Mouse (Mus musculus): ENCODE results near the gene B4galt1. TPM values are rescaled to one million over a fixed set of nuclear protein-coding genes. Genes with fewer than 3 reads are reported as not detected.

Gene B4galt1
- total RNA-seq, 1 experiment from 2014 or later = 34.7 TPM

DNA sequence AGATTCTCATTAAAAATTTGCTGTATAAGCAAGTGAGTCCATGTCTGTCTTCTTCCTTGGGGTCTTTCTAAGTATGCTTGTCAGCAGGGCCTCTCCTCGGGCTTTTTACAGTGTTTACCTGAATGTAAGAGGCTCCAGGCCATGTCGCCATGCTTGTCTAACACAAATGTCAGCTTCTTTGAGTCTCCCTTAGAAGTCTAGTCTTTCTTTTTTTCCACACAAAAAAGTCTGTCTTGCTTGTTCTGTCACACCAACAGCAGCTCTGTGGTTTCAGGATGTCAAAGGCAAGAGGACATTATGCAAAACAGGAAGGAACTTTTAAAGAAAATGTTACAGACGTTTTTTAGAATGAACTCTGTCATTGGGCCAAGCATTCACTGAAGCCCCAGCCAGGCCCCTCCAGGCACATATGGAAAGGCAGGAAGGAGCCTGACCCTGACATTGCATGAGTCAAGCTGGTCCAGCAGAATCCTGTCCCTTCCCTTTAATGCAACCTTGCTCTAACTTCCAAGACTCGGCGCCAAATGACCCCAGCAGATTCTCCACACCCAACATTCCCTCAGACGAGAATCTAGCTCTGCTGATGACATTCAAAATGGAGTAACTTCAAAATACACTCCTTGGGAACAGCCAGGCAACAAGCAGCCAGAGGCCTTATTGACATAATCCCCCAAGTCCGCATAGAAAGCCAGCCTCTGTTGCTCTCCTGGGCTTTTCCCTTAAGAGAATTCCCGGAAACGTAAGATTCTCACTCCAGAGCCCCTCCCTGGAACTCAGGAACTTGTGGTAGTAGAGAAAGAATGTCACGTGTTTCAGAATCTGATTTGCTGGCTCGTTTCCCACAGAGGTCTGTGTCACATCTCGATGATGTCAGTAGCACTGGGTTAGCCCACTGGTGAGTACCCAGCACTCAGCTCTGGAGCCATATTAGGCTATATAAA lies 8.7 kb downstream of the B4galt1 start:
- peak; percentile 19 for ATAC-seq (replicated peaks; ENCODE audit: low read depth, poor library complexity, severe bottlenecking)

DNA sequence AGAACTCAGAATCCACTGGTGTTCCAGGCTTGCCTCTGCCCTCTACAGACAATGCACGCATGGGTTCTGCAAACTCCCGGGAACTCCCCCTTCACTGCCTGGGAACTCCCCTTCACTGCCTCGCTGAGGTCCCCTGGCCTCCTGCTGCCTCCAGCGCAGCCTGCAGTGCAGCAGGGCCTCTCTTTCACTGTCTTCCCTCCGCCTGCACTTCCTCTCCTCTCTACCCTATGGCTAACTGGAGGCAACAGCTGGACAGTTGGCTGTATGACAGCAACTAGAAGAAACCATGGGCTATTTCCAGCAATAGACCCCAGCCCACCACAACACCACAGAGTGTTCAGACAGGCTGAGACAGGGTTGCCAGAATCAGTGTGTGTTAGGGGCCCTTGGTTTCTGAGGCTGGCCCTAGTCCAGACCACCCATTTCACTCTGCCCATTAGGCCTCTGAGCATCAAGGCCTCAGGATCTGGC lies 9.5 kb downstream of the B4galt1 start:
- peak; percentile 59 for ATAC-seq (replicated peaks; ENCODE audit: low read depth, poor library complexity, severe bottlenecking)

DNA sequence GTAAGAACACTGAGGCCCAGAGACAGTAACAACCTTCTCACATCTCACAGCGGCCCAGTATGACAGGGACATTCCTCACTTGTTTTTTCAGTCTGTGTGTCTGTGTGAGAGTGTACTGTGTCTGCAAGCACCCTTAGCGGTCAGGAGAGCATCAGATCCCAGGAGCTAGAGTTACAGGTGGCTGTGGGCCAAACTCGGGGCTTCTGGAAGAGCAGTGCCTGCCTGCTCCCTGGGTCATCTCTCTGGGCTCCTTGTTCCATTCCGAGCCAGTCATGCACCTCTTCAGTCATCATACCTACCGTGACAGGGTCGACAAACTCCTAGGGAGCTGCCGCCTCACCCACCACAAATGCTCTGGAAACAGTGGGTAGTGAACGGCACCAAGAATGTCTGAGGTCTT lies 10.1 kb downstream of the B4galt1 start:
- ATAC-seq (replicated peaks; ENCODE audit: low read depth, poor library complexity, severe bottlenecking) = no peak

DNA sequence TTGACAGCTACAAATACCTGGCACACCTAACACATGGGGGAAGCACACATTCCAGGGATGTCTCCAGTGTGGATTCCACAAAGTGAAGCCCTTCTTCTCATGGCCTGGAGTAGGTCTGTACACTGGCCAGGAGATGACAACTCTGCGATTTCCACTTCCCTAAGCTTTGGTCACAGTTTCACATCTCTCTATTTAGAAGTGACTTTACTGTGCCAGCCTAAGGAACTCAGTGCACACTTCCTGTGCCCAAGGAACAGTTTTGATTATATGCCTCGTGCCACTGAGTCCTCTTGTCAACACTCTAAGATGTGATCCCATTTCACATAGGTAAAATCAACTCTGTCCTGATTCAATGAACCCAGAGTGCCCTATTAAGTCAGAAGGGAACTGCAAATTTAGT lies 13.4 kb downstream of the B4galt1 start:
- ATAC-seq (replicated peaks; ENCODE audit: low read depth, poor library complexity, severe bottlenecking) = peak; percentile 59

- 0 out of 2 replicates have a peak, but pooled peaks have one; percentile 20 for ATAC-seq (replicated peaks; ENCODE audit: low read depth, poor library complexity, severe bottlenecking)
Observed at GRCm38 (mm10) chr4:40839251-40839650, 14.6 kb downstream of the B4galt1 start.

DNA sequence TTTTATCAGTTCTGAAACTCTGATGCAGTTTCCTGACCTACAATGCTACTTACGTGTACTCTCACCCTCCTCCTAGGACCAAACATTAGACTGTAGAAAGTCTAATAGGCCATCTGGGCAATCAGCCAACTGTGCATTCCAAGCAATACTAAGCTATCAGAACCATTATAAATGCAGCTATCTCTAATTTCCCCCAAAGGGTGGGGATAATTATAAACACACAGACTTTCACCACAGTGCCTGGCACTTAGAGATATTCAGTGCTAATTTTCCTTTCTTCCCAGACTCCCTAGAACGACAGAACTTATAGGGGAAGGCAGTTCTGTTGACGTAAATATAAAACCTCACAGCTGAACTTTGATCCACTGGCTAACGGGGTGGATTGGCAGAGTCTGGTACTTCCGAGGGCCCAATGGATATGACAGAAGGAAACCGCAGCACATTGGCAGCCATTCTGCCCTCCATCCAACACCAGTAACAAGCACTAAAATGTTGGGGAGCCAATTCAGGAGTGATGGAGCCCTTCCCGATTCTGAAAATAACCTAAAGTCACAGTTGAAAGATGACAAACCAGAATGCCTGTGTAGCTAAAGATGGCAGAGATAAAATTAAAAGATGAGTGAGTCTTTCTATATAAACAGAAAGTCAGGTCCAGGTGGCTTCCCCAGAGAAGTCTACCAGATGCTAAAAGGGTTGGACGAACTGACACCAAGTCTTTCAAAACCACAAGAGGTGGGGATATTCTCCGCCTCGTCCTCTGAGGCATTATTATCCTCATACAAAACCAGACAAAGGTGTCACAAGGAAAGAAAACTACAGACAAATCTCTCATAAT lies 16.1 kb downstream of the B4galt1 start:
- ATAC-seq (replicated peaks; ENCODE audit: low read depth, poor library complexity, severe bottlenecking) = peak; percentile 24

GRCm38 (mm10) chr4:40837008-40837407 lies 16.8 kb downstream of the B4galt1 start:
- no peak for ATAC-seq (replicated peaks; ENCODE audit: low read depth, poor library complexity, severe bottlenecking)

GRCm38 (mm10) chr4:40834872-40835271 lies 18.9 kb downstream of the B4galt1 start:
- no peak for ATAC-seq (replicated peaks; ENCODE audit: low read depth, poor library complexity, severe bottlenecking)

GRCm38 (mm10) chr4:40834232-40834786 lies 19.5 kb downstream of the B4galt1 start:
- no peak for ATAC-seq (replicated peaks; ENCODE audit: low read depth, poor library complexity, severe bottlenecking)

DNA sequence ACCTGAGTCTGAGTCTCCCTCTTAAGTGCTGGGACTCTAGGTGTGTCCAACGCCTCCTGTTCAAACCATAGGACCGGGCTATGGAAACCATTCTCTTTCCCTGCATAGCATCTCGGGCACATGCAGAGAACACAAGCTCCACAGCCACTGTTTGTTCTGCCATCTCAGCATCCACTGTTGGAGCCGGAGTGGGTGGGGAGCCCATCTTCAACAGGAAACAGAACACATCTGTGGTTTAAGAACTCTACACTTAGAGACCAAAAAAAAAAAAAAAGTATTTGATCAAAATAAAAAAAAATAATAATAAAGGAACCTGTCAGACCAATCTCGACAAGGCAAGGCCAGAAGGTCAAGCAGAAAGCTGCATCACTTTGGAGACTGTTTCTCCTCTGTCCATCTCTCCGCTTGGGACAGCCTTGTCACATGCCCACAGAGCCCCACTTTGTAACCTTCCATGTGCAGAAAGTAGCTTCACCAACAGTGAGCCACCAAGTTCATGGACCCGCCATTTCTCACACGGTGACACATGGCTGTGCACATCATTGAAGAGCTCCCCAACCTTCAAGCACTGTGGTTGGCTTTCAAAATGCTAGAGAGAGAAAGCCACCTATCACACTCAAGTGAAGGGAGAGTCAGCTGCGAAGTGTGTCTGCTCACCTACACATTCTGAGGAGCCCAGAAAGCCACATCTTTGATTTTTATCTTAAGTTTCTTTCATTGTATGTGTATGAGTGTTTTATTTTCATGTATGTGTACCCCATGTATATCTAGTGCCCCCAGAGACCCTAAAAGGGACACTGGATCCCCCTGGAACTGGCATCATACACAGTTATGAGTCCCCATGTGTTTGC lies 20.2 kb downstream of the B4galt1 start:
- ATAC-seq (replicated peaks; ENCODE audit: low read depth, poor library complexity, severe bottlenecking) = no peak; the same call in 1 of the 2 replicates

GRCm38 (mm10) chr4:40830530-40830929 lies 23.3 kb downstream of the B4galt1 start:
- no peak for ATAC-seq (replicated peaks; ENCODE audit: low read depth, poor library complexity, severe bottlenecking)

DNA sequence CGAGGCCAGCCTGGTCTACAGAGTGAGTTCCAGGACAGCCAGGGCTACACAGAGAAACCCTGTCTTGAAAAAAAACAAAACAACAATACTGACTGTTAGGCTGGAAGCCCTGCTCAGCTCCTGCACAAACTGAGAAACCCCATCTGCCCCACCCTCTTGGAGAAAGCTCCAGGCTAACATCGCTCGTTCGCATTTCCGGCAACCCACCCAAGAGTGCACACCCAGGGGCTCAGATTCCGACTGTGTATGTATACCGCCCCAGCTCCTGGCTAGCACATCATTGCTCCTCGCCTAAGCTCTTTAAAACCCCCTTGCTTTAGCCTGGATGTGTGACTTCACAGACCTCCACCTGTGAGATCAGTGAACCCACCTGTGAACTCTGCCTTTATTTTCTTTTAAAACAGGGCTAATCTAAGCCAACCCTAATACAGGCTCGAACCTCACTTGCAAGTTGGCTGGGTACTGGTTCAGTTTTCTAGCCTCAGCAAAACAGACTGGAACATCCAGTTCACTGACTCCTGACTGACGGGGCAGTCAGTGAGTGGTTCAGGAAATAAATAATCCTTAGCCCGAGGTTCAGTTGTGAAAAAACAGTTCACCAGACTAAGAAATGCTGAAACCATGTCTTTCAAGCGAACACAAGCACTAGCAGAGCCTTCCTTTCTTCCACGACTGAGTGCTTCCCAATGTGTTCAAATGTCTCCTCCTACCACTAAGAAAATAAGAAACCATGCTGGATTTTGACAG lies 24.0 kb downstream of the B4galt1 start:
- no peak for ATAC-seq (replicated peaks; ENCODE audit: low read depth, poor library complexity, severe bottlenecking)

DNA sequence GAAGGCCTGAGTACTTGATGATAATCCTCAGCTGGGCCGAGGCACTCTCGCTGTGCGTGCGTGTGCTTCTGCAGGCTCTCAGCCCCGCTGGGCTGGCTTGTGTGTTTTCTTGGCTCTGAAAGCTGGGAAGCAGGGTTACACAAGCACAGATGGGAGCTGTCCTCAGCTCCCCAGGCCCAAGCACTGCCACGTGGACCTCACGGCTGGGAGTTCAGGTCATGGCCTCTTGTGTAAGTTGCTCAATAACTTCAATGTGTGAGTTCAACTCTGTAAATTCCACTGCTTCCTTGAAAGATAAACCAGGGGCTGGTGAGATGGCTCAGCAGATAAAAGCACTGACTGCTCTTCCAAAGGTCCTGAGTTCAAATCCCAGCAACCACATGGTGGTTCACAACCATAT lies 24.9 kb downstream of the B4galt1 start:
- no peak for ATAC-seq (replicated peaks; ENCODE audit: low read depth, poor library complexity, severe bottlenecking)

GRCm38 (mm10) chr4:40827926-40828325 lies 25.9 kb downstream of the B4galt1 start:
- ATAC-seq (replicated peaks; ENCODE audit: low read depth, poor library complexity, severe bottlenecking) = no peak

DNA sequence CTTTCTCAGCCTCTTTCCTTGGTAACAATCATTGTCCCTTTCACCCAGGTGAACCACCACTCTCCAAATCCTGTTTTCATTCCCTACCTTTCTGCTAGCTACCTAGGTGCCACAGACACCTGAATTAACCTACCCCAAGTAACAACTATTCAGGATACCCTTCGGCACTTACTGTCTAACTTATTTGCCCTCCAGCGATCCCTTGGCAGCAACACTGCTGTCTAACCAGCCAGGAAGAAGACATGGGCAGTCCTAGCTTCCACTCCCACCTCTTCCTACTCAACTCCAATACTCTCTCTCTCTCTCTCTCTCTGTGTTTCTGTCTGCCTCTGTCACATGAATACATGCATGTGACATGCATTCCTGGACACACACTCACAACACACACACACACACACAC lies 27.0 kb downstream of the B4galt1 start:
- no peak for ATAC-seq (replicated peaks; ENCODE audit: low read depth, poor library complexity, severe bottlenecking)

DNA sequence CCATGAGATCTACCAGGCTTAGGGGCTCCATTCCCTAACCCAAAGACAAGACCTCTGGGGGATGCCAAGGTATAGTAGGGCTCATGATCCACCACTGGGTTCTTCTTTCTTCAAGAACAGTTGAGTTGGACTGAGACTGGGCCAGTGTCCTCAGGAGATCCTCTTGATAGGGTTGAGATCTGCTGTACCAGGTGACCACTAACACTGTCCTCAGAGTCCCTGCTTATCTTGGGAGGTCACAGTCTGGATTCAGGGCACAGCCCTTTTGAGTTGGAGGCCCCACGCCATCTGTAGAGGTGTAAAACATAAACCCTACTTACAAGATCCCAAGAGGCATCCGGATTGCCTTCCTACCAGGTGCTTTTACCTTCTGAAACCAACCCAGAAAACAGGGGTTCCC lies 27.8 kb downstream of the B4galt1 start:
- no peak for ATAC-seq (replicated peaks; ENCODE audit: low read depth, poor library complexity, severe bottlenecking)

DNA sequence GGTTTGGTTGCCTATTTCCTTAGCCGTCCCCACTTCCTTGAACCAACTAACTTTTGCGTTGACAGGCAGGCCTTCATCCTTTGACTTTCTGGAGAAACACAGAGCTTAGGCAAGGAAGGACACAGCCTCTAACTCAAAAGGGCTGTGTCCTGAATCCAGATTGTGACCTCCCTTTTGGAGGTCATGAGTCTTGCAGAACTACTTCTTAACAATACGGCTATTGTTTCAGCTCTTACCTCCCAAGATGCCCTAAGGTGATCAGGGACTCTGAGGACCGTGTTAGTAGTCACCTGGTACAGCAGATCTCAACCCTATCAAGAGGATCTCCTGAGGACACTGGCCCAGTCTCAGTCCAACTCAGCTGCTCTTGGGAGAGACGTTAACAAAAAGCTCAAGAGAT lies 28.7 kb downstream of the B4galt1 start:
- no peak for ATAC-seq (replicated peaks; ENCODE audit: low read depth, poor library complexity, severe bottlenecking)

- ATAC-seq (replicated peaks; ENCODE audit: low read depth, poor library complexity, severe bottlenecking) = peak; percentile 27
Observed at GRCm38 (mm10) chr4:40824505-40824904, 29.3 kb downstream of the B4galt1 start.

DNA sequence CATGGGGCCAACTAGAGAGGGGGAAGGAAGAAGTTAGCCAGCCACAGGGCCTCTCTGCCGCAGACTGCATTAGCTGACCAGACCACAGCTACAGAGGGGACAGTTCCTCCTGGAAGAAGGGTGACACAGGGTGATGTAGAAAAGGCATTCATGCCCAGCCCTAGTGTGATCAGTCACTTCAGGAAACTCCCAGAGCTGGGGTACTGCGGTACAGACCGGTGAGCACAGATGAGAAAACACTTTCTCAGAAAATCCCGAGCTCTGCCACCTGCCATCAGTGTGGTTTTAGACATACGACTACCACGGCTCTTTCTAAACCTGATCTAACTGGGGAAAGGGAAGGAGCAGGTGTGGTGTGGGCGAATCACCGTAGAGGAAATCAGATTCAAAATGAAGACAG lies 30.1 kb downstream of the B4galt1 start:
- peak; percentile 76 for ATAC-seq (replicated peaks; ENCODE audit: low read depth, poor library complexity, severe bottlenecking)
